Mouse (Mus musculus) thymus, postnatal 4 days (tissue): ENCODE measurements around the gene Rae1.

Experiments
- DNase-seq: peaks from one replicate; pipeline ENCODE4 v3.0.0; 2021

Gene Rae1

DNA sequence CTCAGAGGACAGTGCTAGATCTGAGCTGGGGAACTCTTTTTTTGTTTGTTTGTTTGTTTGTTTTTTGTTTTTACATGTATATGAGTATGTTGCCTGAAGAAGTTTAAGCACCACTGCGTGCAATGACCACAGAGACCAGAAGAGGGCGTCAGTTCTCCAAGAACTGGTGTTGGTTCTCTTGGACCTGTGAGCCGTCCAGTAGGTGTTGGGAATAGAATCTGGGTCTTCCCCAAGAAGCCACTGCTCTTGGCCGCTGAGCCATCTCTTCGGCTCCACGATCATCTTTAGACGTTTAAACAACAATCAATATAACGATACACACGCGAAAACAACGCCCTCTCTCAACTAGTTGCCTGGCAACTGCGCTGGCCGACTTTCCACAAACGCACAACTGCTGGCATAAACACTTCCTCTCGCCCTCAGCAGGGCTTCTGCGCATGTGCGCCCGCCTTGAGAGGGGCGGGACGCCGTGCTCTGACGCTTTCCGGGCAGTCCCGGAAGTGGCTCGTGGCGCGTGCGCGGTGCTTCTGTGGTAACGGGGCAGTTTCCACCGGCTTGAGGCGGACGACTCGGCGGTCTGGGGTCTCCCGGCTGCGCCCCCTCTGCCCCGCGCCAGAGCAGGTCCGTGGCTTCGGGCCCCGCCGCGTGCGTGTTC, at the start of gene Rae1:
TSS of gene Rae1 (plus strand) at position 488 of the 655 bp plus-strand sequence.
- peak; percentile 100 for DNase-seq

GRCm38 (mm10) chr2:172950119-172950676, 49.7 kb upstream of the Rae1 start:
- no peak for DNase-seq

- no peak for DNase-seq
Measured at GRCm38 (mm10) chr2:172950722-172951121, 49.2 kb upstream of the Rae1 start.

- no peak for DNase-seq
Measured at GRCm38 (mm10) chr2:172951976-172952375, 47.9 kb upstream of the Rae1 start.

DNA sequence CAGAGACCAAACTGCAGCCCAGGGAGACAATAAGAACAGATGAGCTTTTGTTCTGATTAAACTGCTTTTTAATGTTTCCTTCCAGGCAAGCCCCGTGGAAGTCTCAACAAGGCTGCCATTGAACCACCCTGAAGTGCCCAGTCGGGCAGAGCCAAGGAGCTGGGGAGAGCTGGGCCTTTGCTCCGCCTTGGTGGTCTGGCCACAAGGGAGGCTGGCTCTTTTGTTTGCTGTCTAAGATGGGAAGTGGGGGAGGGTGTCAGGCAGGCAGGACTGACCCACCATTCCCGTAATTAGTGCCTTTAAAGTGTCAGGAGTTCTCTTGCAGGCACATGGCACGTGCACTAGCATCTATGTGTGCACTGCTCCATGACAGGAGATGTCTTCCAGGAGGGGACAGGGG, 41.3 kb upstream of the Rae1 start:
- DNase-seq, result no peak

DNA sequence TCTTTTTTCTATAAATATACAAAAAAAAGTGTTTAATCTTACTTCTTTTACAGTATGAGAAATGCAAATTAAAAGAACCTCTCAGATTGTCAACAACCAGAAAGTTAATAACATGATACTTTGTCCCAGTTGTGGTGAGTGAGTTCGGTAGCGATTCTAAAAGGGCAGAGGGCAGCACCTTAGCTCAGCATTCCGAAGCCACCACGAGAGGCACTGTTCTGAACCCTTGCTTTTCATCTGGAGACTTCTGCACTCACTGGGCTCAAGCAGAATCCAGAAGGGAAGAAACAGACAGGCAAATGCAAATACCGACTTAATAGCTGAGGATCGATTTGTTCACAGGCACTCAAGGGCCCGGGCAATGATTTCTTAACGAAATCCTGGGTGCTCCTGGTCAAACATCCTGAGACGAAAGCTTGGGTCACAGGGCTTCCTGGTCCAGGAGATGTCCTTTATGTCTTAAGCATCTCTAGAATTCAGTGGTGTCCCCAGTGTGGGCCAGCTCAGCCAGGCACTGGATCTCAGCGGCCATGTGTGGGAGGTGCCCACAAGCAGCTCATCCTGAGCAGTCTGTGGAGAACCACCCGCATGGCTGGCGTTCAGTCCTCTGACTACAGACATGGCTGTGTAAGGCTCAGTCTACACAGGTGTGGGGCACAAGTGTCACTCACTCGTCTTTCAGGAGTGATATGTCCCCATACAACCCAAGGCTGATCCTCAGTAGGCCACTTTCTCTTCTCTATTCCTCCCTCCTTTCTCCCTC, 40.7 kb upstream of the Rae1 start:
- no peak for DNase-seq

- no peak for DNase-seq
Measured at GRCm38 (mm10) chr2:172960350-172960749, 39.6 kb upstream of the Rae1 start.

DNA sequence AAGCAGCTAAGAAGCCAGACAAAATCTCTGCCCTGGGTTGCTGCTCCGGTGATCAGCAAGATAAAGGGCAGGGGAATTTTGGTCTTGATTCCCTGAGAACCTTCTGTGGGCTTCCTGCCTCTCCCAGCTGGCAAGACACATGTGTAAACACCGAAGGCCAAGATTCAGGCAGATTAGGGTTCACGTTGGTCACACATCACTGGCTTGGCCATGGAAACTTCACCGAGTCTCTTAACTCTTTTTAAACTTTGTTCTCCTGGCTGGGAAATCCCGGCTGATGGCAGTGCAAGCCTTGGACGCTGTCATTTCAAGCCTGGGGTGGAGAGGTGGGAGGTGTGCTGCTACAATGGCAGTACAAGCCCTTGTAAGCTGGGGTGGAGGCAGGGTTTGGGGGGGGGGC, 38.7 kb upstream of the Rae1 start:
- DNase-seq, result no peak

GRCm38 (mm10) chr2:172965249-172965648, 34.7 kb upstream of the Rae1 start:
- no peak for DNase-seq

- no peak for DNase-seq
Measured at GRCm38 (mm10) chr2:172966480-172966879, 33.4 kb upstream of the Rae1 start.

DNA sequence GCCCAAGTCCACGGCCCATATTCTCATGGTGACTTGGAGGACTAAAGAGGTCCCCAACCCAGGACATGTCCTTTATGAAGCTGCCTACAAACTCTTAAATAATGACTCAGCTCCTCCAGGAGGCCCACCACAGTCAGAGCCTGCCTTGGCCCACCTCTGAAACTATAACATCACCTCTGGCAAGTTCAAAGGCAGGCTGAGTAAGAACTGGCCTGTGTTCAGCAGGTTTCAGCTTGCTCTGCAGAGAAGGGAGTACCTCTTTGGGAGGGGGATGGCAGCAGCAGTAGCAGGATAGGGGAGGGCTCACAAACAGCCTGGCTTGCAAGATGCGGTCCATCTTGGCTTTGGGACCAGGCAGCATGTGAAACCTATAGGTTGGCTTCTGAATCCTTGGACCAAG, 28.1 kb upstream of the Rae1 start:
- no peak for DNase-seq

DNA sequence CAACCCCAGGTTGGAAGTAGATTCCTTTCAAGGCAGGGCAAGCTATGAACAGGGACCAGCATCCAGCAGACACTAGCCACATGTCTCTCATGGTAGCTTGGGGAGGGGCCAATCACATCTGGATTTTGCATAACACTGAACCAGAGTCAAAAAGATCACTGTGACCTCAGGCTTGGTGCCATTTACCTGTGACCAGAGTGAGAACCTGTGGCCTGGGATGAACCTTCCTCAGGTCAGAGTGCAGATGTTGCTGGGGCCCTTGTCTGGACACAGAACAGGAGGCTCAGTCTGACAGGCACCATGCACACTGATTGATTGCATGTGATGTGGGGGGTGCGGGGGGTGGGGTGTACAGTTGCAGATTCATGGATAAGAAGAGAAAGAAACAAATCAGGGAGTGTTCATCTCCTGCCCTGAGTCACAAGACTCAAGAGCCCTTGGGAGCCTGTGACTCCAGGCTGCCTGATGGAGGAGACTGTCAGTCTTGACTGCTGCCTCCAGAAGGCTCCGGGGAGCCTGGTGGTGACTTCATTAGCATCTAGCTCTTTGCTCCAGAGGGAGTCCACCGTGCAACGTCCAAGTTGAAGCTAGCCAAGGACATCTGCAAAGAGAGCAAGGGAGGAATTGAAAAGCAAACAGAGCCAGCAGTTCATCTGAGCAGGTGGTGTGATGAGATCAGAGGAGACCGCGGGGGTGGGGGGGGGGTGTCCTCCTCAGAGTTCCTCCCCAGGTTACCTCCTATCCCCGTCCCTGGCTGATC, 25.9 kb upstream of the Rae1 start:
- peak; percentile 44 for DNase-seq

DNA sequence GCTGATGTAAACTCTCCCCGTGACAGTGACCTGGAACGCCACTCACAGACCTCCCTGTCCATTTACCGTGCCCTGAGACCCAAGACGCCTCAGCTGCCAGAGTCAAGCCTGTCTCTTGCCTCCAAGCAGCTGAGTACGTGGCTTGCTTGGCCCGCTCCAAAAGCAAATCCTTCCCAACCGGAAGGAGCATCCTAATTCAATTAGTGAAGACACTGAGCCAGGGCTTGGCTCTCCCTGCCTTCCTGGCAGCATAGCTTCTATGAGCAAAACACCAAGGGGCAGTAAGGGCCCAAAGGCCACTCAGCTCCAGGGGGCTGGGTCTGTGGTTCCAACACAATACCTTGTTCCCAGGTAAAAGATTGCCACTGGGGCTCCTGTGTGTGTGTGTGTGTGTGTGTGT, 25.2 kb upstream of the Rae1 start:
- DNase-seq, result no peak

GRCm38 (mm10) chr2:172975159-172975558, 24.8 kb upstream of the Rae1 start:
- no peak for DNase-seq

DNA sequence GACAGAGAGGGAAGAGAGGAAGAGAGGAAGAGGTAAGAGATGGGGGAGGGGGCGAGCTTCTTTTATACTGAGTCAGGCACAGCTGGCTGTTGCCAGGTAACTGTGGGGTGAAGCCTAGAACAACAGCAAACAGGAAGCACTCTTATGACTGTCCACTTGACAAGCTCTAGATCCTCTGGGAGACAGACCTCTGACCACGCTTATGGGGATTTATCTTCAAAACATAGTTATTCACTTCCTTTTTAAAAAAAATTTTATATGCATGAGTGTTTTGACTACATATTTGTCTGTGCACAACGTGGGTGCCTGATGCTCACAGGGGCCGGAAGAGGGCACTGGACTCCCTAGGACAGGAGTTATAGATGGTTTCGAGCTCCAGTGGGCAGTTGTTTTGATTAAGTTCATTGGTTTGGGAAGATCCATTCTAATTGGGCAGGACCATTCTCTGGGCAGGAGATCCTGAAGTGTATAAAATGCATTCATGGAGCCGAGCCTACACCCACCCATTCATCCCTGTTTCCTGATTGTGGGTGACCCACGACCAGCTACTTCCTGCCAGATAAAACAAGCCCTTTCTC, 23.2 kb upstream of the Rae1 start:
- peak; percentile 75 for DNase-seq

DNA sequence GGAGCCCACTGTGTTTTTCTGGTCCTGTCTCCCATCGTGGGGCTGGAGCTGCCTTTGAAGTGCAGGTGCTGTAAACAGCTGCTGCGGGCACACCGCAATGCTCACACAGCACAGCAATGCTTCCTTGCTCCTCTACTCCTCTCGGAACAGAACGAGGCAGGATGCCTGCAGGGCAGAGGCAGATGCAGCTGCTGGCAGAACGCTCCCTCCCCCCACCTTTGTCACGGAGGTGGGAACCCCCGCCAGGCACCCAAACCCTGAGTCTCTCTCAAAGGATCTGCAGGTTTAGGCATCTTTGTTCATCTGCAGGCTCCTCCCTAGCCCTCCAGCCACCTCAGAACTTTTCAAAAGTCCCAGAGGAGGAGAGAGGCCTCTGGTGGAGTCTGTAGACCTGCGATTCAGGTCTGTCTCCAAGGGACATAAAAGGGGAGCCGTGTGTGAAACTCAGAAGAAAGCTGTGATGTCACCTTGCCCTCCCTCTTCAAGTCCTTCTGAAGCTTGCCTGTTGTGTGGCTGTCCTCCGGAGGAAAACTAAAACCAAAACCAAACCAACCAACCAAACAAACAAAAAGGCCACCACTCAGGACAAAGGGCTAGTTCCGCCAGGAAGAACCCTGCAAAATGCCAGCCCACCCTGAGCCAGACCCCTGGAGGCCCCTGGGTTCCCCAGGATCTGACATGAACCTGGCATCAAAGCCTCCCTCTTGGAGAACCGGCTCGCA, 22.3 kb upstream of the Rae1 start, which contains the start of gene Spo11:
TSS of gene Spo11 (plus strand) at position 292 of the 722 bp plus-strand sequence.
- peak; percentile 92 for DNase-seq

GRCm38 (mm10) chr2:172978131-172978633, 21.7 kb upstream of the Rae1 start:
- DNase-seq, result peak; percentile 63

- DNase-seq, result peak; percentile 48
Measured at GRCm38 (mm10) chr2:172979666-172980345, 20.1 kb upstream of the Rae1 start.

DNA sequence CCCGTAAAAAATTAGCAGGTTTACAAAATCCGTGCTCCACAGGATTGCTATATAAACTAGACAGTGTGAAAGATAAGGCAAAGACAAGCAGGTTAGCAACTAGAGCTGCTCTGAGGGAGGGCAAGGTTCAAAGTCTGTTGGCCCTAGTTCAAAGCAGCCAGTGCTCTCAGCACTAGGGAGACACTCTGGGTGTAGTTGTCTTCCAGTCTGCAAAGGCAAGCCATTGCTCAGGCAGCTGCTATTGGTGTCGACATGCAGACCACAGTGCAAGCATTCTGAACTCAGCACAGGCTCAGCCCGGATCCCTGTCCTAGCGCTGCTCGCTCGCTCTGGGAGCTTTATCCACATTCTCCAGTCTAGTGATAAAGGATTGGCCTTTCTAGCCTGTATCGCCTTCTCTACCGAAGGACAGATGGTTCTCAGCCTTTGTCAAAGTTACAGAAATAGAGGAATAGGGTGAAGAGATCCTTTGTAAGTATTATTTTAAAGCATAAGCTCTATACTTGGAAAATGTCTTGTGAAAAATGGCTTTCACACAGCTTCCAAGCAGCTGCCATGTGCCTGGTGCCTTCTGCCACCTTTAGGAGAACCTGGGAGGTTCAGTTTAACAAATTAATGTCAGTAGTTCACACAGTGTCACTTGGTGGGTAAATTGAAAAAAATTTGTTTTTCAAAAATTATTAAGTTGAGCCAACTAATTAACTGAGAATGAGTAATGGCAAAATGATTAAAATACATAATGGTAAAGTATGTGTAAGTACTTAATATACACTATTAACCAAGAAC, 16.9 kb upstream of the Rae1 start:
- DNase-seq, result peak; percentile 49

- DNase-seq, result no peak
Measured at GRCm38 (mm10) chr2:172990161-172990560, 9.8 kb upstream of the Rae1 start.

DNA sequence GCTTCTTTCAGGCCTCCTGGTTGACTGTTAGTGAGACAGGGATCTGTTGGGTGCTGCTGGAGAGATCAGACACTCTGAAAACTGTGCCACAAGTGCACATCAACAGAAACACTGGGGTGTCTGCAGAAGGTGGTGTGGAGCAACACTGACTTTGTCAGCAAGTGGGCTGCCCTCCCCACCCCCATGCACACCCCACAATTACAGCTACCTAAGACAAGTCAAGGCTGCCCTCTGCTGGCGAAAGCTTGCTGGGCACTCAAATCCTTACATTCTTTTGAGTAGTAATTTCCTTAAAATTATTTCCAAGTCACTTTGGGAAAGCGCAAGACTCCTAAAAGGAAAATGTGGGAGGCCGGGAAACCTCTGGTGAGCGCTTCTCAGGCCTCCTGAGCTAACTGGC, 3.7 kb upstream of the Rae1 start:
- peak; percentile 94 for DNase-seq
